Mouse (Mus musculus): ENCODE measurements around the gene Vstm2l. TPM values are rescaled to one million over a fixed set of nuclear protein-coding genes. Genes with fewer than 3 reads are reported as not detected.

Vstm2l gene
- polyA plus RNA-seq, 1 experiment, result not detected

DNA sequence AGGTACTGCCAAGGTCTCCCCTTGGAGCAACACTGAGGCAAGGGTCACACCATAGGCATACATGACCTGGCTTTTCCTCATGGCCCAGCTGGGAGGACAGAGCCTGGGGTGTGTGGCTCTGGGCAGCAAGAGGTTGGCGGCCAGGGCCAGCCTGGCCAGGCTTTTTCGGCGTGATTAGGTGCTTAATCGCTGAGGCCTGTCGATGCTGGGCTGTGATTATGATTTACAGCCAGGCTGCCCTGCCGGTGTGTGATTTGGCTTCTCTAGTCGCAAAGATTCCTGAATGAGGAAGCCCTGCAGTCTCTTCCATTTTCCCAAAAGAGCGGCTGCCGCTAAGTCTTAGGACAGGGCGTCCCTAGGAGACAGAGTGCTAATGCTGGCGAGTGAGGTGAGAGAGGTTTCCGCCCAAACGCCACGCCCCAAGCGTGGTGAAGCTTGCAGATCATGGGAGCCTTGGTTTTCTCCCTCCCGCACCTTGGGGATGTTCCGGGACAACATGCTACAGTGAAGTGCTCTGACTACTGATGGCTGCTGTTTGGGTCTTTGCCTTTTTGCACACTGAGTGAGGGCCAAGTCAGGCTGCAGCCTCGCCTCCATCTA is 26.2 kb downstream of the Vstm2l start:
- peaks cover 58% of the 10 kb centered on the region for H3K27me3 ChIP-seq (ENCODE audit: control insufficient read depth, insufficient read depth, insufficient read length)
- H3K4me2 ChIP-seq (ENCODE audit: low read depth), result no peak overlapping the region
- H3K79me2 ChIP-seq (ENCODE audit: control insufficient read depth, insufficient read depth), result no peaks in the 10 kb centered on the region
- TF ChIP-seq E2F4 (IDR thresholded peaks at IDR 0.05; ENCODE audit: insufficient read depth), result no peak
- TF ChIP-seq CEBPB (IDR thresholded peaks at IDR 0.05; ENCODE audit: insufficient read depth, poor library complexity, severe bottlenecking), result no peak
- no peak for TF ChIP-seq REST (IDR thresholded peaks at IDR 0.05; ENCODE audit: insufficient read depth, insufficient read length)
- TF ChIP-seq SRF (IDR thresholded peaks at IDR 0.05; ENCODE audit: control insufficient read depth, insufficient read length, low read depth), result no peak
- TF ChIP-seq MYOD1 (IDR thresholded peaks at IDR 0.05; ENCODE audit: control insufficient read depth in 1 of 3, insufficient read length in 2 of 3, low read depth in 2 of 3), result no peak
- no peak for TF ChIP-seq TCF3 (IDR thresholded peaks at IDR 0.05; ENCODE audit: insufficient read length, low read depth)
- no peak for TF ChIP-seq MAX (IDR thresholded peaks at IDR 0.05; ENCODE audit: low read depth)
- no peak for TF ChIP-seq USF1 (IDR thresholded peaks at IDR 0.05; ENCODE audit: low read depth)
- no peak for TF ChIP-seq POLR2A (IDR thresholded peaks at IDR 0.05; ENCODE audit: insufficient read length, low read depth)
- no peak for TF ChIP-seq TCF12 (IDR thresholded peaks at IDR 0.05; ENCODE audit: insufficient read depth, poor library complexity, severe bottlenecking)
- TF ChIP-seq MYOG (IDR thresholded peaks at IDR 0.05; ENCODE audit: control insufficient read depth in 1 of 3, insufficient read depth in 1 of 3, insufficient read length in 2 of 3, low read depth in 2 of 3), result no peak
- TF ChIP-seq POLR2AphosphoS2 (IDR thresholded peaks at IDR 0.05; ENCODE audit: insufficient read length, low read depth), result no peak
- no peak overlapping the region for H3K4me3 ChIP-seq
- H3K36me3 ChIP-seq (ENCODE audit: control insufficient read depth, insufficient read depth), result no peaks in the 10 kb centered on the region
- H3ac ChIP-seq (ENCODE audit: control insufficient read depth, insufficient read length), result no peak overlapping the region

GRCm38 (mm10) chr2:157943514-157944155 is 29.2 kb downstream of the Vstm2l start:
- Histone ChIP-seq H3ac (ENCODE audit: control insufficient read depth, insufficient read length) (no peak overlapping the region), H3K79me2 (ENCODE audit: control insufficient read depth, insufficient read depth) (no peaks in the 10 kb centered on the region), H3K36me3 (ENCODE audit: control insufficient read depth, insufficient read depth) (no peaks in the 10 kb centered on the region), H3K4me3 (no peak overlapping the region), H3K4me2 (ENCODE audit: low read depth) (no peak overlapping the region), H3K27me3 (ENCODE audit: control insufficient read depth, insufficient read depth, insufficient read length) (peaks cover 67% of the 10 kb centered on the region)
- no peak for TF ChIP-seq SRF (IDR thresholded peaks at IDR 0.05; ENCODE audit: control insufficient read depth, insufficient read length, low read depth)
- TF ChIP-seq E2F4 (IDR thresholded peaks at IDR 0.05; ENCODE audit: insufficient read depth), result no peak
- TF ChIP-seq TCF3 (IDR thresholded peaks at IDR 0.05; ENCODE audit: insufficient read length, low read depth), result no peak

DNA sequence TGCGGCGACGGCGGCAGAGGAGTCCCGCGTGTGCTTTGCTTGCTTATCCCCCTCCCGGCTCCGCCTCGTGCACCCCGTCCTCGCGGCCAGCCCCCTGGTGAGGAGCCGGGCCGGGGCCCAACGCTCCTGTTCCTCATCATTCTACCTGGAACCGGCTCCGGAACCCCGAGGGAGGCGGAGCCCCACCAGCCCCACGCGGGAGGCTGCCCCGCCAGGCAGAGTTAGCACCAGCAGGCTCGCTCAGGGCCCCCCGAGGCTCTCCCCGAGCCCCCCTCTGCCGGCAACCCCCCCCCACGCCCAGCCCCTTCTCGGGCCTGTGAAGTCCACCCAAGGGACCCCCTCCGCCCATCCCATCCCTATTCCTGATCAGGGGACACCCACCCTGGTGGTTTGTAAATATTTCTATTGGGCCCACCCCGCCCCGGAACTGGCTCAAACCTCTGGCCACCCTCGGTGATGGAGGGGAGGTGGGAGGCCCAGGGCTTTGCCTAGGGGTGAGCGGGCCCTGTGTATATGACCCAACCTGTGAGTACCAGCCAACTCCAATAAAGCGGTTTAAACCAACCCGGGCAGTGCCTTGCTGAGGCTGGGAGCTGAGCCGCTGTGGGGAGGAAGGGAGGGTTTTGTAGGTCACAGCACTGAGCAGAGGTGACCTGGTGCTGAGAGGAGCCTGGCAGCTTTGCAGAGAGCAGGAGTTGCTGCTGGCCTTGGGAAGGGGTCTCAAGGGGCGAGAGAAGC is 29.9 kb downstream of the Vstm2l start:
- Histone ChIP-seq H3ac (ENCODE audit: control insufficient read depth, insufficient read length) (no peak overlapping the region), H3K27me3 (ENCODE audit: control insufficient read depth, insufficient read depth, insufficient read length) (peaks cover 61% of the 10 kb centered on the region), H3K36me3 (ENCODE audit: control insufficient read depth, insufficient read depth) (no peaks in the 10 kb centered on the region), H3K79me2 (ENCODE audit: control insufficient read depth, insufficient read depth) (no peaks in the 10 kb centered on the region), H3K4me2 (ENCODE audit: low read depth) (no peak overlapping the region), H3K4me3 (no peak overlapping the region)
- TF ChIP-seq POLR2A (IDR thresholded peaks at IDR 0.05; ENCODE audit: insufficient read length, low read depth) (no peak), MYOD1 (IDR thresholded peaks at IDR 0.05; ENCODE audit: control insufficient read depth in 1 of 3, insufficient read length in 2 of 3, low read depth in 2 of 3) (no peak), USF1 (IDR thresholded peaks at IDR 0.05; ENCODE audit: low read depth) (no peak), SRF (IDR thresholded peaks at IDR 0.05; ENCODE audit: control insufficient read depth, insufficient read length, low read depth) (no peak), TCF12 (IDR thresholded peaks at IDR 0.05; ENCODE audit: insufficient read depth, poor library complexity, severe bottlenecking) (no peak), POLR2AphosphoS2 (IDR thresholded peaks at IDR 0.05; ENCODE audit: insufficient read length, low read depth) (no peak), MAX (IDR thresholded peaks at IDR 0.05; ENCODE audit: low read depth) (no peak), E2F4 (IDR thresholded peaks at IDR 0.05; ENCODE audit: insufficient read depth) (no peak), REST (IDR thresholded peaks at IDR 0.05; ENCODE audit: insufficient read depth, insufficient read length) (no peak)

DNA sequence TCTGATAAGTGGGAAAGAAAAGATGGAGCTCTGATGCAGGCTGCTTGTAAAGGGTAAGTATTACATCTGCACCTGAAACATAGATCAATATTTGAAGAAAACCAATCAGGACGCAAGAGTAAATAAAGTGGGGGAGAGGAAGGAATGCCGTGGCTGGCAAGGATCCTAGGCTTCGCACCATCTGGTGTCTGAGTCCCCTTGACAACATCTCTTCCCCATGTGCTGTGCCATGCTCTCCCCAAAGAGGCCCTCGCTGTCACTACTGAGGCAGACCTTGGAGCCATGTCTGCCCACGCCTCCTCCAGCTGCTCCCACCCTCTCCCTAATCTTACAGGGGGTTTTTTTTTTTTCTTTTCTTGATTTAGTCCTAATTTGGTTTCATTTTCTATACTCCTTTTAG is 39.5 kb downstream of the Vstm2l start:
- no peak overlapping the region for H3K4me3 ChIP-seq
- no peaks in the 10 kb centered on the region for H3K36me3 ChIP-seq (ENCODE audit: control insufficient read depth, insufficient read depth)
- H3K4me2 ChIP-seq (ENCODE audit: low read depth), result no peak overlapping the region
- peaks cover 17% of the 10 kb centered on the region for H3K27me3 ChIP-seq (ENCODE audit: control insufficient read depth, insufficient read depth, insufficient read length)
- H3ac ChIP-seq (ENCODE audit: control insufficient read depth, insufficient read length), result no peak overlapping the region
- TF ChIP-seq MAX (IDR thresholded peaks at IDR 0.05; ENCODE audit: low read depth) (no peak), TCF12 (IDR thresholded peaks at IDR 0.05; ENCODE audit: insufficient read depth, poor library complexity, severe bottlenecking) (no peak), MYOD1 (IDR thresholded peaks at IDR 0.05; ENCODE audit: control insufficient read depth in 1 of 3, insufficient read length in 2 of 3, low read depth in 2 of 3) (no peak), CEBPB (IDR thresholded peaks at IDR 0.05; ENCODE audit: insufficient read depth, poor library complexity, severe bottlenecking) (no peak), MYOG (IDR thresholded peaks at IDR 0.05; ENCODE audit: control insufficient read depth in 1 of 3, insufficient read depth in 1 of 3, insufficient read length in 2 of 3, low read depth in 2 of 3) (no peak), TCF3 (IDR thresholded peaks at IDR 0.05; ENCODE audit: insufficient read length, low read depth) (no peak), REST (IDR thresholded peaks at IDR 0.05; ENCODE audit: insufficient read depth, insufficient read length) (no peak), E2F4 (IDR thresholded peaks at IDR 0.05; ENCODE audit: insufficient read depth) (no peak), SRF (IDR thresholded peaks at IDR 0.05; ENCODE audit: control insufficient read depth, insufficient read length, low read depth) (no peak), USF1 (IDR thresholded peaks at IDR 0.05; ENCODE audit: low read depth) (no peak), POLR2A (IDR thresholded peaks at IDR 0.05; ENCODE audit: insufficient read length, low read depth) (no peak), POLR2AphosphoS2 (IDR thresholded peaks at IDR 0.05; ENCODE audit: insufficient read length, low read depth) (no peak)
- no peaks in the 10 kb centered on the region for H3K79me2 ChIP-seq (ENCODE audit: control insufficient read depth, insufficient read depth)
